Mouse (Mus musculus): Measurements from ENCODE around the gene Mast4. TPM values are rescaled to one million over a fixed set of nuclear protein-coding genes. Genes with fewer than 3 reads are reported as not detected.

The Mast4 gene
- polyA plus RNA-seq, 1 experiment from 2014 or later, result 21.5 TPM

GRCm38 (mm10) chr13:102805190-102805589 is 529.1 kb downstream of the Mast4 start:
- Histone ChIP-seq H3K9me3 (replicated peaks) (no peaks in the 10 kb centered on the region), H3K27me3 (ENCODE audit: low read depth, poor library complexity, severe bottlenecking) (no peaks in the 10 kb centered on the region), H3K36me3 (no peaks in the 10 kb centered on the region), H3K4me3 (no peak overlapping the region), H3K27ac (no peak overlapping the region), H3K4me1 (0 out of 2 replicates have a peak, but pooled peaks cover 7% of the 10 kb centered on the region)
- no peak for DNase-seq (ENCODE audit: low spot score)
- WGBS, result 82% methylated on average over 6 of the region's 6 CpGs

- Histone ChIP-seq H3K27ac (no peak overlapping the region), H3K36me3 (no peaks in the 10 kb centered on the region), H3K9me3 (replicated peaks) (no peaks in the 10 kb centered on the region), H3K4me1 (0 out of 2 replicates have a peak, but pooled peaks cover 5% of the 10 kb centered on the region), H3K27me3 (ENCODE audit: low read depth, poor library complexity, severe bottlenecking) (no peaks in the 10 kb centered on the region), H3K4me3 (no peak overlapping the region)
- WGBS, result 85% methylated on average over 9 of the region's 9 CpGs
- no peak for DNase-seq (ENCODE audit: low spot score)
These were observed 531.1 kb downstream of the Mast4 start for GRCm38 (mm10) chr13:102803206-102803605.

- peaks cover 35% of the 10 kb centered on the region for H3K36me3 ChIP-seq
- no peaks in the 10 kb centered on the region for H3K9me3 ChIP-seq (replicated peaks)
- 94% methylated on average over 3 of the region's 3 CpGs for WGBS
- no peak overlapping the region for H3K4me3 ChIP-seq
- no peaks in the 10 kb centered on the region for H3K27me3 ChIP-seq (ENCODE audit: low read depth, poor library complexity, severe bottlenecking)
- no peaks in the 10 kb centered on the region for H3K4me1 ChIP-seq
- no peak for DNase-seq (ENCODE audit: low spot score)
- no peak overlapping the region for H3K27ac ChIP-seq
These were observed 542.1 kb downstream of the Mast4 start for GRCm38 (mm10) chr13:102792157-102792556.

GRCm38 (mm10) chr13:102790601-102791155 is 543.6 kb downstream of the Mast4 start:
- Histone ChIP-seq H3K4me3 (no peak overlapping the region), H3K27me3 (ENCODE audit: low read depth, poor library complexity, severe bottlenecking) (no peaks in the 10 kb centered on the region), H3K4me1 (no peaks in the 10 kb centered on the region), H3K36me3 (peaks cover 27% of the 10 kb centered on the region), H3K9me3 (replicated peaks) (no peaks in the 10 kb centered on the region), H3K27ac (no peak overlapping the region)
- WGBS, result 81% methylated on average over 6 of the region's 6 CpGs
- DNase-seq (ENCODE audit: low spot score), result no peak

- H3K27ac ChIP-seq, result no peak overlapping the region
- no peak overlapping the region for H3K4me3 ChIP-seq
- no peaks in the 10 kb centered on the region for H3K27me3 ChIP-seq (ENCODE audit: low read depth, poor library complexity, severe bottlenecking)
- WGBS, result 93% methylated on average over 10 of the region's 10 CpGs
- no peak for DNase-seq (ENCODE audit: low spot score)
- no peaks in the 10 kb centered on the region for H3K9me3 ChIP-seq (replicated peaks)
- no peaks in the 10 kb centered on the region for H3K4me1 ChIP-seq
- H3K36me3 ChIP-seq, result peaks cover 33% of the 10 kb centered on the region
These were observed 547.5 kb downstream of the Mast4 start for GRCm38 (mm10) chr13:102786666-102787230.

GRCm38 (mm10) chr13:102783531-102784310 is 550.6 kb downstream of the Mast4 start:
- Histone ChIP-seq H3K27me3 (ENCODE audit: low read depth, poor library complexity, severe bottlenecking) (no peaks in the 10 kb centered on the region), H3K36me3 (peaks cover 45% of the 10 kb centered on the region), H3K27ac (no peak overlapping the region), H3K4me3 (no peak overlapping the region), H3K9me3 (replicated peaks) (no peaks in the 10 kb centered on the region), H3K4me1 (no peaks in the 10 kb centered on the region)
- 89% methylated on average over 7 of the region's 7 CpGs for WGBS
- no peak for DNase-seq (ENCODE audit: low spot score)

- 94% methylated on average over 3 of the region's 3 CpGs for WGBS
- Histone ChIP-seq H3K27me3 (ENCODE audit: low read depth, poor library complexity, severe bottlenecking) (no peaks in the 10 kb centered on the region), H3K36me3 (peaks cover 43% of the 10 kb centered on the region), H3K4me1 (peaks cover 2% of the 10 kb centered on the region; the same call in 1 of the 2 replicates), H3K4me3 (no peak overlapping the region), H3K9me3 (replicated peaks) (no peaks in the 10 kb centered on the region), H3K27ac (no peak overlapping the region)
- no peak for DNase-seq (ENCODE audit: low spot score)
These were observed 555.0 kb downstream of the Mast4 start for GRCm38 (mm10) chr13:102779275-102779674.

- no peak for DNase-seq (ENCODE audit: low spot score)
- Histone ChIP-seq H3K27me3 (ENCODE audit: low read depth, poor library complexity, severe bottlenecking) (no peaks in the 10 kb centered on the region), H3K36me3 (peaks cover 47% of the 10 kb centered on the region), H3K4me1 (peaks cover 2% of the 10 kb centered on the region; the same call in 1 of the 2 replicates), H3K27ac (no peak overlapping the region), H3K9me3 (replicated peaks) (no peaks in the 10 kb centered on the region), H3K4me3 (no peak overlapping the region)
- 94% methylated on average over 3 of the region's 3 CpGs for WGBS
These were observed 555.4 kb downstream of the Mast4 start for GRCm38 (mm10) chr13:102778859-102779258.

GRCm38 (mm10) chr13:102775506-102775905 is 558.8 kb downstream of the Mast4 start:
- Histone ChIP-seq H3K36me3 (peaks cover 21% of the 10 kb centered on the region), H3K27me3 (ENCODE audit: low read depth, poor library complexity, severe bottlenecking) (no peaks in the 10 kb centered on the region), H3K27ac (no peak overlapping the region), H3K4me1 (peaks cover 9% of the 10 kb centered on the region), H3K4me3 (no peak overlapping the region), H3K9me3 (replicated peaks) (no peaks in the 10 kb centered on the region)
- no peak for DNase-seq (ENCODE audit: low spot score)
- 90% methylated on average over 6 of the region's 6 CpGs for WGBS

GRCm38 (mm10) chr13:102774786-102775201 is 559.5 kb downstream of the Mast4 start:
- WGBS, result 58% methylated on average over 7 of the region's 7 CpGs
- DNase-seq (ENCODE audit: low spot score), result no peak
- Histone ChIP-seq H3K27ac (no peak overlapping the region), H3K4me1 (peaks cover 14% of the 10 kb centered on the region), H3K9me3 (replicated peaks) (no peaks in the 10 kb centered on the region), H3K36me3 (peaks cover 19% of the 10 kb centered on the region), H3K27me3 (ENCODE audit: low read depth, poor library complexity, severe bottlenecking) (no peaks in the 10 kb centered on the region), H3K4me3 (no peak overlapping the region)

GRCm38 (mm10) chr13:102773169-102773568 is 561.1 kb downstream of the Mast4 start:
- peaks cover 13% of the 10 kb centered on the region for H3K36me3 ChIP-seq
- H3K27ac ChIP-seq, result no peak overlapping the region
- H3K9me3 ChIP-seq (replicated peaks), result no peaks in the 10 kb centered on the region
- no peaks in the 10 kb centered on the region for H3K27me3 ChIP-seq (ENCODE audit: low read depth, poor library complexity, severe bottlenecking)
- H3K4me3 ChIP-seq, result no peak overlapping the region
- H3K4me1 ChIP-seq, result peaks cover 16% of the 10 kb centered on the region
- DNase-seq (ENCODE audit: low spot score), result no peak
- 92% methylated on average over 9 of the region's 9 CpGs for WGBS

- Histone ChIP-seq H3K36me3 (peaks cover 13% of the 10 kb centered on the region), H3K27me3 (ENCODE audit: low read depth, poor library complexity, severe bottlenecking) (no peaks in the 10 kb centered on the region), H3K9me3 (replicated peaks) (no peaks in the 10 kb centered on the region), H3K4me3 (no peak overlapping the region), H3K4me1 (peaks cover 16% of the 10 kb centered on the region), H3K27ac (no peak overlapping the region)
- 40% methylated on average over 8 of the region's 8 CpGs for WGBS
- DNase-seq (ENCODE audit: low spot score), result no peak
These were observed 564.1 kb downstream of the Mast4 start for GRCm38 (mm10) chr13:102770194-102770593.

GRCm38 (mm10) chr13:102768512-102768911 is 565.8 kb downstream of the Mast4 start:
- WGBS, result 91% methylated on average over 11 of the region's 11 CpGs
- H3K9me3 ChIP-seq (replicated peaks), result no peaks in the 10 kb centered on the region
- H3K4me1 ChIP-seq, result peaks cover 14% of the 10 kb centered on the region
- no peak overlapping the region for H3K4me3 ChIP-seq
- H3K36me3 ChIP-seq, result peaks cover 18% of the 10 kb centered on the region
- H3K27me3 ChIP-seq (ENCODE audit: low read depth, poor library complexity, severe bottlenecking), result no peaks in the 10 kb centered on the region
- no peak for DNase-seq (ENCODE audit: low spot score)
- no peak overlapping the region for H3K27ac ChIP-seq

Data from limb, embryonic 10.5 days (tissue).